Mouse (Mus musculus) CH12.LX (cell line): ENCODE measurements at regions not wholly inside any gene's neighbourhood (a gene's known extent, or its start where the extent isn't known, plus 50 kb on each side); places are given as distances from the start of the nearest gene placed in this dataset.
A peak's percentile ranks its signal among the peaks of the same experiment; 100 is the strongest.

Experiments used
- DNase-seq: peaks from one replicate; pipeline ENCODE4 v3.0.0-alpha.2; 2013; ENCODE audit errors: extremely low read depth
- H3K27ac ChIP-seq: 2 replicates; pipeline ENCODE4 v1.5.1; 2012; ENCODE audit warnings: low read depth, mild to moderate bottlenecking, control low read depth, moderate library complexity; ENCODE audit not compliant: insufficient read depth
- H3K27me3 ChIP-seq: replicated peaks from 2 replicates; pipeline ENCODE3; 2012; ENCODE audit warnings: inconsistent platforms
- H3K36me3 ChIP-seq, 2 experiments: replicated peaks in 1 of 2; 2 replicates each; pipeline versions ENCODE3 to v1.6.1; 2012; ENCODE audit warnings: inconsistent platforms in 1 of 2, low read length in 1 of 2, mild to moderate bottlenecking in 1 of 2, mixed read lengths in 1 of 2, moderate library complexity in 1 of 2; ENCODE audit not compliant: control insufficient read depth in 1 of 2, insufficient read depth in 1 of 2
- H3K4me1 ChIP-seq, 2 experiments: 2 replicates each; pipeline ENCODE4 v1.6.1; 2012; ENCODE audit warnings: inconsistent platforms in 1 of 2, moderate library complexity in 1 of 2; ENCODE audit not compliant: insufficient read depth in 2 of 2, control insufficient read depth in 1 of 2
- H3K4me2 ChIP-seq: 2 replicates; pipeline ENCODE4 v1.6.1; 2012; ENCODE audit warnings: low read depth, mild to moderate bottlenecking, control low read depth; ENCODE audit not compliant: poor library complexity, insufficient read depth, severe bottlenecking
- H3K4me3 ChIP-seq, 3 experiments: fragments of 150-350 bp in 1 of 3; sonication (generic) in 1 of 3; replicated peaks in 1 of 3; 2 replicates each; pipeline versions ENCODE3 to v1.5.1; 2011 to 2012; ENCODE audit warnings: low read depth in 2 of 3, low read length in 2 of 3, mild to moderate bottlenecking in 2 of 3, moderate library complexity in 2 of 3, control low read depth in 1 of 3, improper control_type of control experiment in 1 of 3, inconsistent platforms in 1 of 3, mixed read lengths in 1 of 3; ENCODE audit not compliant: poor library complexity in 1 of 3
- H3K79me2 ChIP-seq: replicated peaks from 2 replicates; pipeline ENCODE4 v1.6.1; 2012; ENCODE audit warnings: mild to moderate bottlenecking, moderate library complexity; ENCODE audit not compliant: control insufficient read depth, poor library complexity, insufficient read depth, severe bottlenecking; ENCODE audit errors: extremely low read depth
- H3K9ac ChIP-seq: 2 replicates; pipeline ENCODE4 v1.6.1; 2012; ENCODE audit warnings: low read depth, mild to moderate bottlenecking, control low read depth, moderate library complexity; ENCODE audit not compliant: insufficient read depth
- H3K9me3 ChIP-seq: replicated peaks from 2 replicates; pipeline ENCODE3; 2012; ENCODE audit warnings: low read length, inconsistent platforms, mixed read lengths
- BHLHE40 ChIP-seq: IDR thresholded peaks from 2 replicates; pipeline ENCODE4 v1.6.1; 2011; ENCODE audit warnings: mild to moderate bottlenecking, low read depth, low read length, improper control_type of control experiment
- CHD1 ChIP-seq: IDR thresholded peaks from 2 replicates; pipeline ENCODE4 v1.6.1; 2012; ENCODE audit warnings: low read depth, low read length, improper control_type of control experiment, inconsistent platforms
- CHD2 ChIP-seq: IDR thresholded peaks from 2 replicates; pipeline ENCODE4 v1.6.1; 2011; ENCODE audit warnings: low read length, improper control_type of control experiment
- CTCF ChIP-seq, 2 experiments: IDR thresholded peaks in 1 of 2; conservative IDR thresholded peaks in 1 of 2; 2 replicates each; pipeline ENCODE4 v1.5.1; 2011 to 2012; ENCODE audit warnings: low read depth in 2 of 2, low read length in 2 of 2, improper control_type of control experiment in 1 of 2, inconsistent platforms in 1 of 2, mild to moderate bottlenecking in 1 of 2, moderate library complexity in 1 of 2
- E2F4 ChIP-seq: IDR thresholded peaks from 2 replicates; pipeline ENCODE4 v1.6.1; 2011; ENCODE audit warnings: low read depth, low read length, improper control_type of control experiment; ENCODE audit not compliant: insufficient replicate concordance
- ELF1 ChIP-seq: IDR thresholded peaks from 2 replicates; pipeline ENCODE4 v1.6.1; 2014; ENCODE audit warnings: low read depth, mild to moderate bottlenecking, inconsistent platforms, low read length, improper control_type of control experiment
- EP300 ChIP-seq: IDR thresholded peaks from 2 replicates; pipeline ENCODE4 v1.6.1; 2011; ENCODE audit warnings: low read length, improper control_type of control experiment
- ETS1 ChIP-seq: conservative IDR thresholded peaks from 2 replicates; pipeline ENCODE4 v1.6.1; 2012; ENCODE audit warnings: low read depth, mild to moderate bottlenecking, inconsistent platforms, low read length, improper control_type of control experiment, moderate library complexity
- GABPA ChIP-seq: IDR thresholded peaks from 2 replicates; pipeline ENCODE4 v1.6.1; 2012; ENCODE audit warnings: low read depth, low read length, improper control_type of control experiment, inconsistent platforms; ENCODE audit not compliant: insufficient replicate concordance
- HCFC1 ChIP-seq: IDR thresholded peaks from 2 replicates; pipeline ENCODE4 v1.6.1; 2012; ENCODE audit warnings: low read depth, mild to moderate bottlenecking, inconsistent platforms, low read length, improper control_type of control experiment
- IRF4 ChIP-seq: IDR thresholded peaks from 2 replicates; pipeline ENCODE4 v1.6.1; 2014; ENCODE audit warnings: low read depth, mild to moderate bottlenecking, inconsistent platforms, low read length, improper control_type of control experiment
- JUN ChIP-seq: IDR thresholded peaks from 2 replicates; pipeline ENCODE4 v1.6.1; 2011; ENCODE audit warnings: low read depth, mild to moderate bottlenecking, low read length, improper control_type of control experiment, moderate library complexity; ENCODE audit not compliant: insufficient read depth
- JUND ChIP-seq: conservative IDR thresholded peaks from 2 replicates; pipeline ENCODE4 v1.6.1; 2011; ENCODE audit warnings: low read depth, low read length, improper control_type of control experiment
- KAT2A ChIP-seq: IDR thresholded peaks from 2 replicates; pipeline ENCODE4 v1.6.1; 2012; ENCODE audit warnings: low read length, improper control_type of control experiment, inconsistent platforms; ENCODE audit not compliant: insufficient replicate concordance
- MAFK ChIP-seq: IDR thresholded peaks from 2 replicates; pipeline ENCODE4 v1.6.1; 2011; ENCODE audit warnings: low read length, improper control_type of control experiment; ENCODE audit not compliant: insufficient replicate concordance
- MAX ChIP-seq: IDR thresholded peaks from 2 replicates; pipeline ENCODE4 v1.6.1; 2011; ENCODE audit warnings: low read length, improper control_type of control experiment
- MAZ ChIP-seq: IDR thresholded peaks from 2 replicates; pipeline ENCODE4 v1.6.1; 2012; ENCODE audit warnings: low read depth, mild to moderate bottlenecking, inconsistent platforms, low read length, improper control_type of control experiment, moderate library complexity
- MEF2A ChIP-seq: IDR thresholded peaks from 2 replicates; pipeline ENCODE4 v1.6.1; 2014; ENCODE audit warnings: low read depth, mild to moderate bottlenecking, inconsistent platforms, low read length, improper control_type of control experiment, borderline replicate concordance
- MXI1 ChIP-seq: IDR thresholded peaks from 2 replicates; pipeline ENCODE4 v1.6.1; 2011; ENCODE audit warnings: mild to moderate bottlenecking, low read depth, low read length, improper control_type of control experiment
- MYC ChIP-seq: IDR thresholded peaks from 2 replicates; pipeline ENCODE4 v1.6.1; 2011; ENCODE audit warnings: low read depth, mild to moderate bottlenecking, improper control_type of control experiment, low read length
- NELFE ChIP-seq: IDR thresholded peaks from 2 replicates; pipeline ENCODE4 v1.6.1; 2011; ENCODE audit warnings: low read depth, low read length, improper control_type of control experiment
- NRF1 ChIP-seq: IDR thresholded peaks from 2 replicates; pipeline ENCODE4 v1.6.1; 2014; ENCODE audit warnings: low read depth, mild to moderate bottlenecking, inconsistent platforms, low read length, improper control_type of control experiment, moderate library complexity
- PAX5 ChIP-seq: IDR thresholded peaks from 2 replicates; pipeline ENCODE4 v1.6.1; 2012; ENCODE audit warnings: low read length, inconsistent platforms, mixed read lengths
- POLR2A ChIP-seq: IDR thresholded peaks from 2 replicates; pipeline ENCODE4 v1.6.1; 2011; ENCODE audit warnings: low read depth, mild to moderate bottlenecking, improper control_type of control experiment, low read length
- POLR2AphosphoS2 ChIP-seq: IDR thresholded peaks from 2 replicates; pipeline ENCODE4 v1.6.1; 2011; ENCODE audit warnings: low read depth, low read length, improper control_type of control experiment
- RAD21 ChIP-seq: IDR thresholded peaks from 2 replicates; pipeline ENCODE4 v1.6.1; 2011; ENCODE audit warnings: low read depth, mild to moderate bottlenecking, low read length, improper control_type of control experiment, moderate library complexity
- RCOR1 ChIP-seq: conservative IDR thresholded peaks from 2 replicates; pipeline ENCODE4 v1.6.1; 2012; ENCODE audit warnings: low read depth, mild to moderate bottlenecking, inconsistent platforms, low read length, improper control_type of control experiment
- SIN3A ChIP-seq: IDR thresholded peaks from 2 replicates; pipeline ENCODE4 v1.6.1; 2012; ENCODE audit warnings: low read length, improper control_type of control experiment, inconsistent platforms
- SMC3 ChIP-seq: IDR thresholded peaks from 2 replicates; pipeline ENCODE4 v1.6.1; 2011; ENCODE audit warnings: low read depth, low read length, improper control_type of control experiment
- TBP ChIP-seq: conservative IDR thresholded peaks from 2 replicates; pipeline ENCODE4 v1.6.1; 2011; ENCODE audit warnings: low read depth, low read length, improper control_type of control experiment
- TCF12 ChIP-seq: IDR thresholded peaks from 2 replicates; pipeline ENCODE4 v1.6.1; 2014; ENCODE audit warnings: low read depth, mild to moderate bottlenecking, inconsistent platforms, low read length, improper control_type of control experiment
- UBTF ChIP-seq: IDR thresholded peaks from 2 replicates; pipeline ENCODE4 v1.6.1; 2012; ENCODE audit warnings: low read depth, mild to moderate bottlenecking, inconsistent platforms, low read length, improper control_type of control experiment, moderate library complexity
- USF1 ChIP-seq: IDR thresholded peaks from 2 replicates; pipeline ENCODE4 v1.6.1; 2014; ENCODE audit warnings: low read depth, mild to moderate bottlenecking, inconsistent platforms, low read length, improper control_type of control experiment
- USF2 ChIP-seq: conservative IDR thresholded peaks from 2 replicates; pipeline ENCODE4 v1.6.1; 2011; ENCODE audit warnings: low read depth, low read length, improper control_type of control experiment
- ZC3H11A ChIP-seq: IDR thresholded peaks from 2 replicates; pipeline ENCODE4 v1.6.1; 2012; ENCODE audit warnings: low read depth, mild to moderate bottlenecking, inconsistent platforms, low read length, improper control_type of control experiment
- ZKSCAN1 ChIP-seq: IDR thresholded peaks from 2 replicates; pipeline ENCODE4 v1.6.1; 2012; ENCODE audit warnings: low read depth, inconsistent platforms, low read length, improper control_type of control experiment, borderline replicate concordance
- ZMIZ1 ChIP-seq: IDR thresholded peaks from 2 replicates; pipeline ENCODE4 v1.6.1; 2012; ENCODE audit warnings: low read depth, mild to moderate bottlenecking, inconsistent platforms, low read length, improper control_type of control experiment
- ZNF384 ChIP-seq: IDR thresholded peaks from 2 replicates; pipeline ENCODE4 v1.6.1; 2012; ENCODE audit warnings: low read depth, low read length, improper control_type of control experiment, inconsistent platforms
- dilution Hi-C: fragments of 300-500 bp; cut with MboI; formaldehyde crosslinking; loops from 2 replicates; pipeline ENCODE4 v1.14.3; 2020; ENCODE audit warnings: low sequenced_read_pairs; ENCODE audit not compliant: extremely low pct_unique_long_range_greater_than_20kb, extremely low pct_ligation_motif_present
- in situ Hi-C: fragments of 300-500 bp; cut with MboI; formaldehyde crosslinking; loops from 3 replicates; pipeline ENCODE4 v1.14.3; 2019; ENCODE audit warnings: low sequenced_read_pairs, low pct_ligation_motif_present, low pct_unique_long_range_greater_than_20kb, mixed read lengths

DNA sequence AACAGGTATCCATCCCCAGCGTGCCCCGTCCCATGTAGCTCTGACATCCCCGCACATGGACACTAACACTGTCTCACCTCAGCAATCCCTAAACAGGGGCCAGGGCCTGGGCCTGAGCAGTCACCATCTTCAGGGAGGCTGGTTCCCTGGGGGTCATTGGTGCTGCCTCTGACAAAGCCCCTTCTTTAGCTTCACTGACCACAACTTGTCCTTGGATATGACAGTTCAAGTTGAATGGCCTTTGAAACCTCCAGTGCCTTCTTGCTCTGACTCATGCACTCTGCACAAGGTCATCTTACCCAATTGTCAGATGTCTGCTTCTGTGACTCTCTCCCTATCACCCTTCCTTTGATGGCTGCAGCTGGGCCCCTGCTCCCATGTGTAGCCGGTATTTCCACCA lies 68.2 kb upstream of the Klf13 start:
- Histone ChIP-seq H3K4me1 (peaks cover 29 to 61% of the 10 kb centered on the region in 2 experiments), H3K9ac (no peak overlapping the region)

DNA sequence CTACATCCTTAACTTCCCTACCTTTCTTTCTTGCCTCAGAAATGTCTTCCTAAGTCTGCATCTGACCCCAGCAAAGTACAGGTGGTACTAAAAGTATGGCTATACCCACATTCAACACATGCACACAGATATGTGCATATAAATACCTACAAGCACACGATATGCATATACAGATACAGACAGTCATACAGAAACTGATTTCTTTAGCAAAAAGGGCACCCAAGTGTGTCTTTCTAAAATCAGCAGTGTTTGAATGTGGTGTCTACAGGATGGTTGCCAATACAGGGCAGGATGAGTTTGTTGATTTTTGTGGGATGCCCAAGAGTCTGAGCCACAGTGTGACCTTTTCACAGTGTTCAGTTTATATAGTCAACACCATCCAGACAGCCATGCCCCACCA lies 67.0 kb upstream of the Klf13 start:
- Histone ChIP-seq H3K4me3 (no peak overlapping the region), H3K27ac (no peak overlapping the region), H3K27me3 (no peaks in the 10 kb centered on the region), H3K9me3 (no peaks in the 10 kb centered on the region), H3K4me2 (peak overlapping the region; percentile 12; the same call in 1 of the 2 replicates), H3K4me1 (peaks cover 40 to 67% of the 10 kb centered on the region in 2 experiments), H3K36me3 (no peaks in the 10 kb centered on the region), H3K79me2 (no peaks in the 10 kb centered on the region), H3K9ac (no peak overlapping the region)
- dilution Hi-C loops (no loop called here), in situ Hi-C loops (loop anchor here (10.0 kb wide), 1 partner anchor 59 kb away; no protein-coding TSS in a partner anchor)
- peak; percentile 33 for DNase-seq
- TF ChIP-seq ZNF384 (no peak), NRF1 (no peak), MEF2A (peak; percentile 55; the same call in 1 of the 2 replicates), CTCF (conservative IDR thresholded peaks at IDR 0.05 in 1 of 2, IDR thresholded peaks at IDR 0.05 in 1 of 2; ENCODE audit: low read depth in 2 of 2, low read length in 2 of 2) (no peak), KAT2A (no peak), TCF12 (peak; percentile 42; the same call in 1 of the 2 replicates), E2F4 (no peak), MXI1 (no peak), ETS1 (peak; percentile 50; the same call in 1 of the 2 replicates), UBTF (no peak), RAD21 (no peak), MAX (no peak), CHD2 (no peak), USF2 (no peak), MYC (no peak), BHLHE40 (peak; percentile 68; the same call in 1 of the 2 replicates), GABPA (no peak), POLR2AphosphoS2 (no peak)

More for the DNA sequence above, 68.2 kb upstream of the Klf13 start:
- Histone ChIP-seq H3K27me3 (no peaks in the 10 kb centered on the region), H3K79me2 (no peaks in the 10 kb centered on the region), H3K36me3 (no peaks in the 10 kb centered on the region), H3K27ac (peak overlapping the region; percentile 31), H3K9me3 (no peaks in the 10 kb centered on the region), H3K4me2 (peak overlapping the region; percentile 1), H3K4me3 (no peak overlapping the region)
- TF ChIP-seq UBTF (no peak), ZKSCAN1 (no peak), USF1 (no peak), SMC3 (no peak), MXI1 (0 out of 2 replicates have a peak, but pooled peaks have one; percentile 14), E2F4 (no peak), ETS1 (peak; percentile 82), ELF1 (no peak), MAFK (0 out of 2 replicates have a peak, but pooled peaks have one; percentile 3), MYC (no peak), NRF1 (peak; percentile 3; the same call in 1 of the 2 replicates), ZNF384 (no peak), ZC3H11A (no peak), EP300 (peak; percentile 82), CHD1 (no peak), GABPA (no peak), POLR2A (no peak), MAZ (no peak), HCFC1 (no peak), USF2 (no peak), KAT2A (no peak), CHD2 (no peak), TCF12 (peak; percentile 86; the same call in 1 of the 2 replicates), NELFE (no peak), PAX5 (no peak), JUND (peak; percentile 69), RAD21 (no peak), ZMIZ1 (no peak), MAX (no peak), POLR2AphosphoS2 (no peak), JUN (peak; percentile 65), TBP (no peak), MEF2A (peak; percentile 53; the same call in 1 of the 2 replicates), BHLHE40 (peak; percentile 59), CTCF (conservative IDR thresholded peaks at IDR 0.05 in 1 of 2, IDR thresholded peaks at IDR 0.05 in 1 of 2; ENCODE audit: low read depth in 2 of 2, low read length in 2 of 2) (no peak), RCOR1 (no peak), IRF4 (peak; percentile 90), SIN3A (no peak; the same call in 1 of the 2 replicates)
- dilution Hi-C loops: no loop called here
- DNase-seq: peak; percentile 69
- in situ Hi-C loops: loop anchor here (10.0 kb wide), 1 partner anchor 58 kb away; no protein-coding TSS in a partner anchor
